Mouse (Mus musculus) embryo, embryonic 10 days (tissue): ENCODE data around the gene Furin.

Experiments
- DNase-seq: peaks from one replicate; pipeline ENCODE4 v3.0.0-alpha.2; 2015; ENCODE audit warnings: low spot score

Furin gene

DNA sequence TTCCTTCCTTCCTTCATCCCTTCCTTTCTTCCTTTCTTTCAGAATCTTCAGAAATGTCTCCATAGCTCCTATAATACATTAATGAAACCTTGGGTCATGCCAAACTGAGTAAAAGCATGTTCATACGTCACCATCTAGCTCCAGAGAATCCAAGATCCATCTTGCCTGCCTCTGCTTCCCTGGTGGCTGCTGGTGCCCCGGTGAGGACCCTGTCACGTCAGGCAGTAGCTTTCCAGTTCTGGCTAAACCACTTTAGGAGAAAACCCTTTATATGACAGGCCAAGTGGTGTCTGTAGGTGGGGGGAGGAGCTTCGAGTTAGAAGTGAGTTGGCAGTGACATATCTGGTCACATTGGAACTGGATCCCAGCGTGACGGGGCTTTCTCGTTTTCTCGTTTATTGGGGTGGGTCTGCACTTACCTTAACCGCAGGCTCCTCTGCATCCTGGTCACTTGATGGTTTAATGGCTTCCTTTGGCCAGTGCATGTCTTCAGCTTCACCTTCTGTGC, at the start of gene Furin:
TSS of gene Furin (minus strand) at position 249 of the 508 bp plus-strand sequence.
- no peak for DNase-seq

DNA sequence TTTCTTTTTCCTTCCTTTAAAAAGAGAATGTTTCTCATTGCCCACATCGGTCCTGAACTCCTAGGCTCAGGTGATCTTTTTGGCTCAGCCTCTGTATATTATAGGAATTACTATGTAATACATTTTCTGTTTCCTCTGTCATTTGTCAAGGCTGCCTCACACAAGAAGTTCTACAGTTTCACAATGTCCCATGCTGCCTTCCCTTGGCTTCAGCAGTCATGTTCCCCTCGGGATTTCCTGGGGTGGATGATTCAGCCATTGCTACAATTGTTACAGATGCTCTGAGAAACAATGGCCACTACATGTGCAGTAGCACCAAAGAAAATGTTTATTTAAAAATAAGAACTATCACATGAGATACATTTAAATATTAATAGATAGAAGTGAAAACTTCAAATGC, 49.5 kb upstream of the Furin start:
- DNase-seq: no peak

DNA sequence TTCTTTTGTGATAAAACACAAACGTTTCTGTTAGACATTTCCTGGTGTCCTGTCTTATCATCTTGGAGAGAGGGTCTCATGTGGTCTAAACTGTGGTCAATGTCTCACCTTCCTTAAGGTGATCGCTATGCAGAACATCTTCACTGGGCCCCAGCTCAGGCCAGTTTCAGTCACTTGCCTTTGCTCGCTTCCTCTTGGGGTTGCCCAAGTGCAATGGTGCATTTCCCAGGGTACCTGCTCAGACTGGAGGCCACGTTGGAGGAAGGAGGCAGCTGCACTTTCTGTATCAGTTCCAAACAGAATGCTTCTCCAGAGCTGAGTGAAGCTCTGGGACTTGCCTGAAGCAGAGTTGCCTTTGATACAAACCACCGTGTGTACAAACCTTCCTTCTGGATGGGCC, 48.8 kb upstream of the Furin start:
- no peak for DNase-seq

DNA sequence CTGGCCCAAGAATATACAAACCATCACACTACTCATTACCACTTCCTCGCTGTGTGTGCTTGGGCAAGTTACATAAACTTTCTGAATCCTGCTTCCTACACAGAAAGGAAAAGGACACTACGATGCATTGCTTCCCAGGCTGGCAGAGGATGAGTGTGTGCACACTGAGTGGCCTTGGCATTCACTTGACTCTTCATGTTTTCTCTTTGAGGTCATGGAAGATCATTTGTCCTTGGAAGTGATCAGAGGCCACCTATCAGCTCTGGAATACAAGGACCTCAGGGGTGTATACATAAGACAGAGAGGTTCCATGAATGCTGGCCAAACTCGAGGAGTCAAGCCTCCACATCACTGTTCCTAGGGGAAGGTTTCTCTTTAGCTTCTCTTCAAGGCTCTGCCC, 47.9 kb upstream of the Furin start:
- DNase-seq: no peak

DNA sequence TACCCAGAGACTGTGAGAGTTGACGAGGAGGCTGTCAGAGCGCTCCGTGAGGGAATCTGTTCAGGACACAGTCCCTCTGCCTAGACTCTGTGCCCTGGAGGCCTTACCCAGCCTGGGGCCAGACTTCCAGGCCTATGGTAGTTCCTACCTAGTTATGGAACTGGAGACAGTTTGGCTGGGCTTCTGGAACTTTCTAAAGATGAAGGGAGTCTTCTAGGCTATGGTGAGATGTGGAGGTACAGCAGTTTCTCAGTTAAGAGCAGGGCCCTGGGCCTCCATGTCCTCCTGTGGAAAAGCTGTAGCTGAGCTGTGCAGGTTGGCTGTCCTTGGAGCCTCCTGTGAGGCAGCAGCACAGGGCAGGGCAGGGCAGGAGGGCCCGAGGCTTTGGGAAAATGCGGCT, 47.0 kb upstream of the Furin start:
- no peak for DNase-seq

DNA sequence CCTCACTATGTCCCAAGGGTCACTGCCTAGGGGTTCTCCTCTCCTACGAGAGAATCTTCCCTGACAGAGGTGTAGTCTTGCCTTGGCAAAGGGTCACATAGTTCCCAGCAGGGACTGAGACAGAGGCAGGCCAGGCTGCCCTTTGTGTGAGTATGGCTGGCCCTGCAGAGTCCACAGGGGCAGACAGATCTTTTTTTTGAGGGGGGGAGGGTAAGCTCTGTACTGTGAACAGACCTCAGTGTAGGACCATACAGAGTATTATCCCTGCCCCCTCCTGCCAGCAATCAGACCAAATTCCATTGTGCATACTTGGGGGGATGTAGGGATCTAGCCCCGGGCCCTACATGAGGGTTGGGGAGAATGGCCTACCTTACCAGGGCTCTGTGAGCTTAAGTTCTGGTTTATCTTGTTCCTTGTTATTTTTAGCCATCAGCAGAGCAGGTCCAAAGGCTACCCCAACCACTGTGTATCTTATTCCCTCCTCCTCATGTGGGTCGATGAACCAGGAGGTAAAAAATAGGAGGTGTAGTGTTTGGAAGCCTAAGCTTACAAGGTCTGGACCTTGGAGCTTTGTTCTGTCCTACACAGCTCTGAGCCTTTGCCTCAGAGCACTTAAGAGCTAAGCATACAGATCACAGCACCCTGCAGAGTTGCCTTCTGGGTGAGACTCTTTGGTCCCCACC, 46.5 kb upstream of the Furin start:
- no peak for DNase-seq

DNA sequence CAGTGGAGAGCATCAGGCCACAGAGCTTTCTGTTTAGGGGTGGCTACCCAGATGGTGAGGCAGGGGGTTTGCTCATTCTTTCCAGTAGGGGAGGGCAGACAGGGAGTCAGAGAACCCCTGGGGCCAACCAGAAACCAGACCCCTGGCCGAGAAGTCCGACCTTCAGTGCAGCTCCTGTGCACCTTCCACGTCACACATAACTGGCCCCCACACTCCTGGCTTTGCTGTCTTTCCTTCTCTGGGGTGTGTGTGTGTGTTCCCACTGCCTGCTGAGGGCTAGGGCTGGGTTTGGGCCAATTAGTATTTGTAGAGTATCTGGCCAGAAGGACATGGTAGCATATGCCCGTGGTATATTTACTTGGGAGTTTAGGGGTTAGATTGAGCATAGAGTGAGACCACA, 45.1 kb upstream of the Furin start:
- no peak for DNase-seq

DNA sequence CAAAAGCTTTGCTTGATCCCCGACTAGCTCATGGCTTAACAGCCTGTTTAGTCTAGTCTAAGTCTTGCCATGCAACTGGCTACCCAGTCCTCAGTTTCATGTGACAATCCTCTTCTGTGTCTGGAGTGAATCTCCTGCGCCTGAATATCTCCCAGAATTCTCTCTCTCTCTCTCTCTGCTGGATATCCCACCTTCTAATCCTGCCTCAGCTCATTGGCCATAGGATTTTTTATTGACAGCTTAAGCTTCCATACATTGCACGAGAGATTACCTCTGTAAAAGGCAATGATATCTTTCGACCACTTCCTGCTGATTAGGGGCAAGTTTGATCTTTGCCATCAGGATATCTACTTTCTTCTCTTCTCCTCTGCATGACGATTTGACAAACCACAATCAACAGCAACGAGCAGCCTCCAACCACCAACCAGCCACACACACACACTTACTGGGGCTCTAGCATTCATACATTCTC, 44.4 kb upstream of the Furin start:
- no peak for DNase-seq

DNA sequence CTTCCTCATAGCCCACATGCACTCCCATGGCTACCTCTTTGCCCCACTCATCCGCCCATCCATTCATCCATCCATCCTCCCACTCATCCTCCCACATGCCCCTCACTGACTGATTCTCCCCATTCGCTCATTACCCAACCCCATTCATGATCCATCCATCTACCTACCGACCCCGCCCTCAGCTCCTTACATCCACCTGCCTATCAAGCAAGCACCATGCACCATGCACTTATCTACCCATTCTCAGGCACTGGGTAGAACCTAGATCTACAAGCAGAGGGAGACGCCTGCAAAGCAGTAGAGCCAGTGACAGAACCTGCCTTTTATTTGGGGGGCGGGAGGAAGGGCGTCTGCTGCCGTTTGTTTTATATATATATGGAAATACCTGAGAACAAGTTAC, 42.1 kb upstream of the Furin start:
- DNase-seq: no peak

DNA sequence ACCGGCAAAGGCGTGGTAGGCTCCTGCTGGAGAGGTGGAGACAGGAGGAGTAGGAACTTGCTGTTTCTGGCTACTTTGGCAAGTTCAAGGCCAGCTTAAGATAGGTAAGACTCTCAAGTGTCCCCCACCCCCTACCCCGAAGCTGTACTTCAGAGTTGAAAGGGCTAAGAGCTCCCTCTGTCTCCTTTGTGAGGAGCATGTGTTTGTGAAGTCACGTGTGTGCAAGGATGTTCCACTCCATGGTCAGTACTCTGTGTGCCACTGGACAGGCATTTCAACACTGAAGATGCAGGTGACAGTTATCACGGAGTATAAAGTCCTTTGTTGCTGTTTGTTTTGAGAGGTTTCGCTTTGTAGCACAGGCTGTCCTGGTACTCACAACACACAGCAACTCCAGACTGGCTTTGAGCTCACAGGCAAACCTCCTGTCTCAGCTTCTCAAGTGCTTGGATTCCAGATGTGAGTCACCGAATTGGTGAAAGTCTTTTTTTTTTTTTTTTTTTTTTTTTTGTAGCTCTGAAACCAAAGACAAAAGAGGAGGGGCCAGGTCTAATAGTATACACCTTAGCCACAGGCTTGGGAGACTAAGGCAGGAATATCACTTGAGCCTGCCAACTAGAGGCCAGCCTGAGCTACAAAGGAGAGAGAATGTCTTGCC, 41.1 kb upstream of the Furin start:
- no peak for DNase-seq

DNA sequence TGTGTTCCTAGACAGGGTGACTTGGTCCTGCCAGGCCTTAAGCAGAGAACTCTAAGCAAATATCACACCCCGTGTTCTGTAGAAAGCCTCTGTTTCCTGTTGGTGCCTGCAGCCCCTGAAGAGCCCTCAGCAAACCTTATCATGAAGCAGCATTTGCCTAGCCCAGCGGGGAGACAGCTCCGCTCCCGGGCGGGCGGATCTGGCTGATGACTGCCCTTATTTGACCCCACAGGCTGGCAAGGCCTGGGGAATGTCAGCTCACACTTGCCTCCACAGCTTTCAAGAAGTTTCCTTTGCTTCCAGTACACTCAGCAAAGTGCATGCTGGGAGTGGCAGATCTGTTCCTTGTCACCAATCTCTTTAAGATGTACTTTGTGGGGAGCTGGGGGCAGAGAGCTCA, 40.3 kb upstream of the Furin start:
- DNase-seq: peak; percentile 78

DNA sequence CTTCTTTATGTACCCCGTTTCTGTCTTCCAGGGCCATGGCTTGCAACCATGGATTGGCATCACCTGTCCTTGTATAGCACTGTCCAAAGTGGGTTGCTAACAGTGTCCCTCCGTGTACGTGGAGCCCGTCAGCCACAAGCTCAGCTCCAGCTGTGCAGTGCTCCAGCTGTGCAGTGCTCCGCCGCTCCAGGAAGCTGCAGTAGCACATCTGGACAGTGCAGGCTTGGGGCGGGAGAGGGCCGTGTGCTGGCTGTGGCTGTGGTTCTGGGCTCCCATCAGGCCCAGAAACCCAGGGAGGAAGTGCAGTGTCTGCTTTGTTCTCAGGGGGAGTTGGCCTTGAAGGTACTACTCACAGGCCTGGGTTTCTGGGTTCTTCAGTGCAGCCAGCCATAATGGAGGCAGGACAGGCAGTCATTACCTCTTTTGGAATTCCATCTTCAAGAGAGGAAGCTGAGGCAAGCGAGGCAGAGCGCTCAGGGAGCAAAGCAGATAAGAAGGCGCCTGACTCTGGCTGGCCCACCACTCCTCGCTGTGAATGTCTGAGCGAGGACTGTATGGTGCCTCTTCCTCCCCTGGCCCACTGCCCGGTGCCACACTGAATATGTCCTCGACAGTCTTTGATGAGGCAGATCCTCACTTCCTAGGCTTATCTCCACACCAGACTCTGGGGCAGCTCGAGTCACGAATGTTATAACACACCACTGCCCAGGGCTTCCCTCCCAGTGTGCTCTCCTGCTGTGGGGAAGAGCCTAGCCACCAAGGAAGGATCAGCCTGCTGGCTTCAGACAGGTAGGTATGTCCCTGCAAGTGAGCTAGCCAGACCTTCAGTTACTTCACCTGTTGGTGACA, 39.4 kb upstream of the Furin start:
- no peak for DNase-seq

DNA sequence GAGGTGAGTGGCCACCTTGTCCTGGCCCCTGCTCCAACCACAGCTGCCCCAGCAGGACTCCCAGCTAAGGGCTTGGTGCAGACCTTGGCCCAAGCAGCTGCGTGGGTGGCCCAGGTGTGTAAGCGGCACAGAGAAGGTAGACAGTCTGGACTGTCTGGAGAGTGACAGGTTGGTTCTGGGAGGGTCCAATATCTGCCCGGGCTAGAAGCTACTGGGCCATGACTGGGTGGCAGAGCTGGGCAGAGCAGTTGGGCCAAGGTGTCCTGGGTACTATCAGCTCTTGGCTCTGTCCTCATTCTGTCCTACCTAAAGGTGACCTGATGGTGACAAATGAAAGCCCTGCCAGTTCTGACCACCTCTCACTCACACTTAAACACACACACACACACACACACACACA, 37.9 kb upstream of the Furin start:
- DNase-seq: no peak

DNA sequence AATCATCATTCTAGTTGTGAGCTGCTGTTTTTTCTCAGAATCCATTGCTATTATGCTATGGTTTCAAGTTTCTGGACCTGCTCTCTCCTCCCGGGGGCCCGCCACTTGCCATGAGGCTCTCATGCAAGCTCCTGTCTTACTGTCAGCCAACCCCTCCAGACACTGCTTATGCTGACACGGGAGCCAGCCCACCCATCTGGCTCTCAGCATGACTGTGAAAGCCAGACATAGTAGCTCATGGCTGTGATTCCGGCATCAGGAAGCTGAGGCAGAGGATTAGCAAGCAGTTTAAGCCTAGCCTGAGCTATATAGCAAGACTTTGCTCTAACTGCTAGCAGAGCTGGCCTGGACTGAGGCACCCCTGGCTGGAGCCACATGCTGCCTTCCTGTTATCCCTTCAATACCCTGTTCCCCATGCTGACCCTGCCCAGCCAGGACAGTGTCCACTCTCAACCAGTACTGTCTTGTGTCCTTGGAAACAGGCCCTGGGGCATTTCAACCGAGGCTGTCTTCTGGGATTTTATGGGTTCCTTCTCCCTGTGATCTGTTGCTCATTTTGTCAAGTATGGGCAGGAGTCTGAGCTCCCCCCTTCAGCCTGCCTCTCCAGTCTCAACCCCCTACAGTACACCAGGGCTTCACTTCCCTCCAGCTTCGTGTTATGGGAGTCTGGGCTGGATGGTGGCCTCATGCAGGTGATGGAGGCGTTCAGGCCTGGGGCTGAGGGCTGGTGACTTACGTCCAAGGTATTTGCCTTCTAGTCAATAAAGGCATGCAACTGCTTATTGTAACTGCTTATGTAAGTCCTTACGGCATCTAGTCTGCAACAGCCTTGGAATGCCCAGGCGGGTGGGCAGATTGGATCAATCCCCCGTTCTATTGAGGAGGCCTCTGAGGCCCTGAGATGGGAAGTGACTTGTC, 37.0 kb upstream of the Furin start:
- peak; percentile 48 for DNase-seq

DNA sequence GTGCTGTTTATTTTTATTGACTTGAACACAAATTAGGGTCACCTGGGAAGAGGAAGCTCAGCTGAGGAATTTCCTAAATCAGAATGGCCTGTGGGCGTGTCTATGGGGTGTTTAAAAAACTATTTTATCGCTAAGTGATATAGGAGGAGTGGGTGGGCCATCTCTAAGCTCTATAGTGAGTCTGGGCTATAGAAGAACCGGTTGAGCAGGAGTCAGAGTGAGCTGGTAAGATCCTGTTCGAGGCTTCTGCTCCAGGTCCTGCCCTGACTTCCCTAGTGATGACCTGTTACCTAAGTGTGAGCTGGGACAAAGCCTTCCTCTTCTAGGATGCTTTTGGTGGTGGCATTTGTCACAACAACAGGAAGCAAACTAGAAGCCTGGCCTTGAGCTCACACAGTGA, 35.4 kb upstream of the Furin start:
- DNase-seq: no peak

DNA sequence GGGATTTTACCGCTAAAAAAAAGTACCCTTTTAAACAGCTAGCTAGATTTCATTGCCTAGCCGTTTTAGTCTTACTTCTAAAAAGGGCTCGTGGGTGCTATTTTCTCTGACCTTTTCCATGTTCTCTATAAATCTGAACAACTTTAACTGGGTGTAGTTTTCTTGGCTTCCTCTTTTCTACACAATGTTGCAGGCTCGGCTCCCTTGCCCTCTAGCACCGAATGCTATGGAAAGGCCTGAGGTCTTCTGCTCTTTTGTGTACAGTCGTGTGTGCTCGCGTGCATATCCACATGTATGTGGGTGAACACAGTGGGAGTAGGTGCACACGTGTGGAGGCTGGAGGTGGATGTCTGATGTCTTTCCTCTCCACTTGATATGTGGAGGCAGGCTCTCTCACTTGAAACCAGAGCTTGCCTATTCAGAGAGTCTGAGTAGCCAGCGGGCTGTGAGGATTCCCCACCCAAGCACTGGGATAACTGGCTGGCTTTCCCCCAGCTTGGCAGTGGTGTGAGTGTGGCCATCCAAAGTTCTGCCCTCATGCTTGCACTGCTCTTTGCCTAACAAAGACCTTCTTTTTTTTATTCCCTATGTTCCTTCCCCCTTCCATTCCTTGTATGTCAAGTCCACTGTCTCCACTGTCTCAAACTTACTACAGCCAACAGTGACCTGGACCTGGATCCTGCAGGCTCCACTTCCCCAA, 34.7 kb upstream of the Furin start:
- no peak for DNase-seq

DNA sequence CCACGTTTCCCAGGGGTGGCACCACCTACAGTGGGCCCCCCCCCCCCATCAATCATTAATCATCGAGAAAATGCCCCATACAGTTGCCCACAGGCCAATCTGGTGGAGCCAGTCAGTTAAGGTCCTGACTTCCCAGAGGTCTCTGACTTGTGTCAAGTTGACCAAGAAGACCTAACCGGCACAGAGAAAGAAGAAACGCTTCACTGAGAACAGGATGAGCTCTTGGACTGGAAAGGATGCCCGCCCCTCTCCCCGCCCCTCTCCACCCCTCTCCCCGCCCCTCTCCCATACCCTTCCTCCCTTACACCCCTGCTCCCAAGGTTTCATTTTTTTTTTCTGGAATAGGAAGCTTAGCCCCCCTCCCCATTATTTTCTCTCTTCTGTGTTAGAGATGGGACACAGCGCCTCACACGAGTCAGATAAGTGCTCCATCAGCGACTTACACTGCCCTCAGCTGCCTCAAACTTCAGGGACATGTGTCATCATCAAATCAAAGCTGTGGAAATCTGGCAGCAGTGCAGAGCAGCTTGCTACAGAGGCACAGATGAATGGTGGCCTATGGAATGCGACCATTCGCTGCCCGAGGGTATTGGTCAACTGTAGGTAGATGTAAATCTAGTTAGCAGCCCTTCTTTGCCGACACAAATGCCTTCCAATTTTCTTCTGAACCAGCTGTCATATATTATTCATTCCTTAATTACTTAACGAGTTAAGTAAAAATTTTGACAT, 34.0 kb upstream of the Furin start:
- no peak for DNase-seq

DNA sequence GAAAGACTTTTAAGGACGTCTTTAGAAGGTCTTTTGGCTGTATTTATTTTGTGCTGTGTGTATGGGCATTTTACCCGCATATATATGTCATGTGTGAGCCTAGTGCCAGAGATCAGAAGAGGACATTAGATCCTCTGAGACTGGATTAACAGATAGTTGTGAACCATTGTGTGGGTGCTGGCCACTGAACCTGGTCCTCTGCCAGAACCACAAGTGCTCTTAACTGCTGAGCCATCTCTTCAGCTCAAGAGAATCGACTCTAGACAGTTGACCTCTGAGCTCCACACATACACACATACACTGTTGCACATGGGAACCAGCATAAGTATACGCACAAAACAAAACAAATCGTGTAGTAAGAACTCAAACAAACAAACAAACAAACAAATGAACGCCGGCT, 31.3 kb upstream of the Furin start:
- no peak for DNase-seq

DNA sequence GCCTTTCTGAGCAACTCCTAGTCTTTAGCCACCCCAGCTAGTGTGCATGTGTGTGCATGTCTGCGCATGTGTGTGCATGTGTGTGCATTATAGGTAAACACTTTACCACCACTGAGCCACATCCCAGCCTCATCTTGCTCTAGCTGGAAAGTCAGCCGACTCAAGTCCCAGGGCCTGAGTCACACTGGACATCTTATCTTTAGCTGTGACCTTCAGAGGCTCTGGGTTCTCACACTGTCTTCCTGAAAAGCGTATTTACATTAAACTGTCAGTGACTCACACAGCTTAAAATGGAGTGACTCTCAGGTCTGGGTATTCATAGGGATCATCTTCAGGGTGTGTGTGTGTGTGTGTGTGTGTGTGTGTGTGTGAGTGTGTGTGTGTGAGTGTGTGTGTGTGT, 30.4 kb upstream of the Furin start:
- DNase-seq: no peak

DNA sequence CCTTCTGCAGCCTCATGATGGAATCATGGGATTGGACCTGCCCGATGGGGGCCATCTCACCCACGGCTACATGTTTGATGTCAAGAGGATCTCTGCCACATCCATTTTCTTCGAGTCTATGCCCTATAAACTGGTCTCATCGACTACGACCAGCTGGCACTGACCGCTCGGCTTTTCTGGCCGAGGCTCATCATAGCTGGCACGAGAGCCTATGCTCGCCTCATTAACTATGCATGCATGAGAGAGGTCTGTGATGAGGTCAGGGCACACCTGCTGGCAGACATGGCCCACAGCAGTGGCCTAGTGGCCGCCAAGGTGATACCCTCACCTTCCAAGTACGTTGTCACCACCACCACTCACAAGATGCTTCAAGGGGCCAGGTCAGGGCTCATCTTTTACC, 24.4 kb upstream of the Furin start:
- DNase-seq: no peak
